Mouse (Mus musculus): ENCODE data around the gene Spns3. TPM values are rescaled to one million over a fixed set of nuclear protein-coding genes. Genes with fewer than 3 reads are reported as not detected.

Spns3 gene
- polyA plus RNA-seq, 1 experiment: not detected

- H3K4me3 ChIP-seq (ENCODE audit: insufficient read depth, low read depth, low read length): no peak overlapping the region
- H3K4me1 ChIP-seq (ENCODE audit: control insufficient read depth, insufficient read depth, insufficient read length, low read length): peaks cover 19% of the 10 kb centered on the region; the same call in 1 of the 2 replicates
- no peak overlapping the region for H3K27ac ChIP-seq (replicated peaks; ENCODE audit: low read depth, low read length)
Measured at GRCm38 (mm10) chr11:72540437-72540836, 9.9 kb downstream of the Spns3 start.

- Histone ChIP-seq H3K4me1 (ENCODE audit: control insufficient read depth, insufficient read depth, insufficient read length, low read length) (peaks cover 19% of the 10 kb centered on the region; the same call in 1 of the 2 replicates), H3K4me3 (ENCODE audit: insufficient read depth, low read depth, low read length) (no peak overlapping the region), H3K27ac (replicated peaks; ENCODE audit: low read depth, low read length) (no peak overlapping the region)
Measured at GRCm38 (mm10) chr11:72538811-72539210, 11.5 kb downstream of the Spns3 start.

GRCm38 (mm10) chr11:72538037-72538755 is 12.1 kb downstream of the Spns3 start:
- H3K4me1 ChIP-seq (ENCODE audit: control insufficient read depth, insufficient read depth, insufficient read length, low read length): peaks cover 19% of the 10 kb centered on the region; the same call in 1 of the 2 replicates
- H3K4me3 ChIP-seq (ENCODE audit: insufficient read depth, low read depth, low read length): no peak overlapping the region
- H3K27ac ChIP-seq (replicated peaks; ENCODE audit: low read depth, low read length): no peak overlapping the region

- Histone ChIP-seq H3K27ac (replicated peaks; ENCODE audit: low read depth, low read length) (no peak overlapping the region), H3K4me3 (ENCODE audit: insufficient read depth, low read depth, low read length) (no peak overlapping the region), H3K4me1 (ENCODE audit: control insufficient read depth, insufficient read depth, insufficient read length, low read length) (peaks cover 19% of the 10 kb centered on the region; the same call in 1 of the 2 replicates)
Measured at GRCm38 (mm10) chr11:72537503-72537902, 12.8 kb downstream of the Spns3 start.

- Histone ChIP-seq H3K27ac (replicated peaks; ENCODE audit: low read depth, low read length) (no peak overlapping the region), H3K4me1 (ENCODE audit: control insufficient read depth, insufficient read depth, insufficient read length, low read length) (peaks cover 17% of the 10 kb centered on the region; the same call in 1 of the 2 replicates), H3K4me3 (ENCODE audit: insufficient read depth, low read depth, low read length) (no peak overlapping the region)
Measured at GRCm38 (mm10) chr11:72535519-72535918, 14.8 kb downstream of the Spns3 start.

- Histone ChIP-seq H3K4me3 (ENCODE audit: insufficient read depth, low read depth, low read length) (no peak overlapping the region), H3K27ac (replicated peaks; ENCODE audit: low read depth, low read length) (no peak overlapping the region), H3K4me1 (ENCODE audit: control insufficient read depth, insufficient read depth, insufficient read length, low read length) (0 out of 2 replicates have a peak, but pooled peaks cover 9% of the 10 kb centered on the region)
Measured at GRCm38 (mm10) chr11:72532890-72533289, 17.4 kb downstream of the Spns3 start.

- Histone ChIP-seq H3K27ac (replicated peaks; ENCODE audit: low read depth, low read length) (no peak overlapping the region), H3K4me3 (ENCODE audit: insufficient read depth, low read depth, low read length) (no peak overlapping the region), H3K4me1 (ENCODE audit: control insufficient read depth, insufficient read depth, insufficient read length, low read length) (no peaks in the 10 kb centered on the region)
Measured at GRCm38 (mm10) chr11:72531632-72532031, 18.7 kb downstream of the Spns3 start.

GRCm38 (mm10) chr11:72531144-72531543 is 19.2 kb downstream of the Spns3 start:
- H3K27ac ChIP-seq (replicated peaks; ENCODE audit: low read depth, low read length): no peak overlapping the region
- H3K4me1 ChIP-seq (ENCODE audit: control insufficient read depth, insufficient read depth, insufficient read length, low read length): no peaks in the 10 kb centered on the region

GRCm38 (mm10) chr11:72526190-72526589 is 24.1 kb downstream of the Spns3 start:
- Histone ChIP-seq H3K27ac (replicated peaks; ENCODE audit: low read depth, low read length) (no peak overlapping the region), H3K4me1 (ENCODE audit: control insufficient read depth, insufficient read depth, insufficient read length, low read length) (peaks cover 14% of the 10 kb centered on the region; the same call in 1 of the 2 replicates)

More at GRCm38 (mm10) chr11:72531144-72531543, 19.2 kb downstream of the Spns3 start:
- H3K4me3 ChIP-seq (ENCODE audit: insufficient read depth, low read depth, low read length): no peak overlapping the region

GRCm38 (mm10) chr11:72523711-72524110 is 26.6 kb downstream of the Spns3 start:
- H3K27ac ChIP-seq (replicated peaks; ENCODE audit: low read depth, low read length): no peak overlapping the region
- H3K4me3 ChIP-seq (ENCODE audit: insufficient read depth, low read depth, low read length): no peak overlapping the region
- H3K4me1 ChIP-seq (ENCODE audit: control insufficient read depth, insufficient read depth, insufficient read length, low read length): peaks cover 17% of the 10 kb centered on the region

More at GRCm38 (mm10) chr11:72526190-72526589, 24.1 kb downstream of the Spns3 start:
- no peak overlapping the region for H3K4me3 ChIP-seq (ENCODE audit: insufficient read depth, low read depth, low read length)

- peaks cover 17% of the 10 kb centered on the region for H3K4me1 ChIP-seq (ENCODE audit: control insufficient read depth, insufficient read depth, insufficient read length, low read length)
- no peak overlapping the region for H3K4me3 ChIP-seq (ENCODE audit: insufficient read depth, low read depth, low read length)
- peak overlapping the region; percentile 26; the same call in 1 of the 2 replicates for H3K27ac ChIP-seq (replicated peaks; ENCODE audit: low read depth, low read length)
Measured at GRCm38 (mm10) chr11:72522616-72523041, 27.7 kb downstream of the Spns3 start.

GRCm38 (mm10) chr11:72521598-72522541 is 28.4 kb downstream of the Spns3 start:
- Histone ChIP-seq H3K27ac (replicated peaks; ENCODE audit: low read depth, low read length) (peak overlapping the region; percentile 26; the same call in 1 of the 2 replicates), H3K4me3 (ENCODE audit: insufficient read depth, low read depth, low read length) (no peak overlapping the region), H3K4me1 (ENCODE audit: control insufficient read depth, insufficient read depth, insufficient read length, low read length) (peaks cover 17% of the 10 kb centered on the region)

- H3K4me3 ChIP-seq (ENCODE audit: insufficient read depth, low read depth, low read length): no peak overlapping the region
- no peak overlapping the region for H3K27ac ChIP-seq (replicated peaks; ENCODE audit: low read depth, low read length)
- H3K4me1 ChIP-seq (ENCODE audit: control insufficient read depth, insufficient read depth, insufficient read length, low read length): peaks cover 17% of the 10 kb centered on the region
Measured at GRCm38 (mm10) chr11:72519895-72520294, 30.4 kb downstream of the Spns3 start.

- H3K27ac ChIP-seq (replicated peaks; ENCODE audit: low read depth, low read length): no peak overlapping the region
Measured at GRCm38 (mm10) chr11:72519189-72519588, 31.1 kb downstream of the Spns3 start.

GRCm38 (mm10) chr11:72518449-72518848 is 31.9 kb downstream of the Spns3 start:
- Histone ChIP-seq H3K27ac (replicated peaks; ENCODE audit: low read depth, low read length) (no peak overlapping the region), H3K4me3 (ENCODE audit: insufficient read depth, low read depth, low read length) (no peak overlapping the region), H3K4me1 (ENCODE audit: control insufficient read depth, insufficient read depth, insufficient read length, low read length) (peaks cover 17% of the 10 kb centered on the region)

More at GRCm38 (mm10) chr11:72519189-72519588, 31.1 kb downstream of the Spns3 start:
- Histone ChIP-seq H3K4me3 (ENCODE audit: insufficient read depth, low read depth, low read length) (no peak overlapping the region), H3K4me1 (ENCODE audit: control insufficient read depth, insufficient read depth, insufficient read length, low read length) (peaks cover 17% of the 10 kb centered on the region)
